Mouse (Mus musculus) cerebellum, adult 2 months (tissue): Measurements from ENCODE around the gene Tnfrsf13b.

Source experiments
- CTCF ChIP-seq: fragments of 200-500 bp; IDR thresholded peaks from 2 replicates; pipeline ENCODE4 v1.5.1; 2011; ENCODE audit warnings: low read depth, mild to moderate bottlenecking, control low read depth, low read length, moderate library complexity, borderline replicate concordance; ENCODE audit not compliant: insufficient read depth
- POLR2A ChIP-seq: fragments of 200-500 bp; IDR thresholded peaks from 2 replicates; pipeline ENCODE4 v1.6.1; 2011; ENCODE audit warnings: low read length, control low read depth, borderline replicate concordance; ENCODE audit not compliant: insufficient read depth

DNA sequence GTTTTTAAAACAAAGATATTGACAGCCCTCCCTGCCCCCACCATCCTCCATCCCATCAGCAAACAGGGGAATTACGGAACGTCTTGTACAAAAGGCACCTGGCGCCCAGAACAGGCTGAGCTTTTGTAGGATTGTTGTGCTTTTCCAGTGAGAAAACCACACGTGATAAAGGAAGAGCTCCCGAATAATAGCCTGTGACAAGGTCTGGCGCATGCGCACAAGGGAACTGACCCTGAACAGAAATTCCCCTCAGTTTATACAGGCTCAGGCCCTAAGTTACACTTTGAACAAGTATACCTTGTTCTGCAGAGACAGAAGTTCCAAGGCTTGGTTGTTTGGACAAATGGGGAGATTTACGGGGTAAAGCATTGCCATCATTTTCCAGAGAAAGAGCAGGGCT, 19.0 kb downstream of the Tnfrsf13b start:
- TF ChIP-seq POLR2A (no peak), CTCF (no peak)
